Mouse (Mus musculus) G1E-ER4 (cell line): ENCODE results near the gene Cep128. TPM values are rescaled to one million over a fixed set of nuclear protein-coding genes. Genes with fewer than 3 reads are reported as not detected.

Source experiments
- GATA1 ChIP-seq: IDR thresholded peaks from one replicate; pipeline ENCODE4 v1.8.0; 2012; ENCODE audit warnings: low read length, inconsistent platforms
- polyA plus RNA-seq: library from polyadenylated mRNA; stranded (reverse); fragments of >175 nt; gene quantifications from 2 replicates; pipeline ENCODE4 v1.2.3, GENCODE M21; 2012

The Cep128 gene
- polyA plus RNA-seq, 1 experiment = 5.6 TPM

DNA sequence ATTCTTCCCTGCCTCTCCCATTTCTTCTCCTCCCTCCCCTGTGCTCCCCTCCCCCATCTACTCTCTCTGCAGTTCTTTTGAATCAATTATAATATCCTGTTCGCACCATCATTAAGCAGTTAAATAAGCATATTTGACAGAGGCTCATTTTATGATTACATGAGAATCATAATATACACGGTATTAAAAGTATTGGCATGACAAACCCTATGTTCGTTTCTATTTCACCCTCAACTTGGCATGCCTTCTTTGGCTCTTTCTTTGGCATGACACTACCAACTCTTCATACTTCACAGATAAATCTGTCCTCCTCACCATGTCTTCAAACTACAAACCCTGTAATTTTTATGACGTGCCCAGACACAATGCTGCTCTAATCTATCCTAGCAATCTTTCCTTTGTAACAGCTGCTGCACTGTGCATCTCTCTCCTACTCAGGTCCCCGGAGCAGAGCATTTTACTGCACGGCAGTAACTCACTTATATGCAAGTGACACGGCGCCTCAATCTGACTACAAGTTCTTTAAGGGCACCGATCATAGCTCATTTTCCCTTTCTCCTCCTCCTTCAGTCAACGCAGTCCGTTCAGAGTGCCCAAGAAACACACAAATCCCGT is 324.4 kb downstream of the Cep128 start:
- TF ChIP-seq GATA1 = no peak

GRCm38 (mm10) chr12:91056885-91057284 is 327.3 kb downstream of the Cep128 start:
- TF ChIP-seq GATA1 = no peak

- TF ChIP-seq GATA1 = no peak
These were observed 331.9 kb downstream of the Cep128 start for GRCm38 (mm10) chr12:91052301-91052700.

DNA sequence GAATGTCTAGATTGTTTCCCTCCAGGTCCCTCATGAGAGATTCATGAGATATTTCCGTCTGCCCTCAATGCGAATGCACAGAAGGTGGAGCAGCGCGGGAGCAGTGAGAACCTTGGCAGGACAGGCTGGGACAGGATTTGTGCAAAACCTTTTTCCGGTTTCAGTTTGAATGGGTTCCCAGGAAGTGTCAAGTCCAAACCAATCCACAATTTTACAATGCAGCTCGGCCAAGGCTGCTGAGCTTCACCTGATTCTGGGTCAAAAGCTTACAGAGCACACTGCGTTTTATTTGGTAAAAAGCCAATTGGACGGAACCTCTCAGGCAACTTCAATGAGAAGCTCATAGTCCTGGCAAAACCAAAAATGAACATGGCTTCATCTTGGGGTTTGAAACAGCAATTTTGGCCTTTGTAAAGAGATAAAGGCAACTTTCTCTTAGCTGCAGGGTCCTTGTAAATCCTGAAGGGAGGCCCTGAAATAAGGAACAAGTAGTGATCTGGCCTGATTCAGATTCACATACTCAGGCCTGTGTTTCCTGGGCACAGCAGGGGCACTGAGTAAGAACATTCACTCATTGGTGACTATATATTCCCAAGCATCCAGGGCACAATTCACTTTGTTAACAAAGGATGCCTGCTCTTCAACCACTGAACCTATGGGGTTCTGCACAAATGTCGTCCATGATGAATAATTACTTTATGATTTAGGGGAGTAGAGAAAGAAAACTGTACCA is 333.4 kb downstream of the Cep128 start:
- TF ChIP-seq GATA1 = no peak

GRCm38 (mm10) chr12:91041363-91041762 is 342.8 kb downstream of the Cep128 start:
- TF ChIP-seq GATA1 = no peak

GRCm38 (mm10) chr12:91040267-91040905 is 343.8 kb downstream of the Cep128 start:
- TF ChIP-seq GATA1 = no peak

- no peak for TF ChIP-seq GATA1
These were observed 355.1 kb downstream of the Cep128 start for GRCm38 (mm10) chr12:91029116-91029515.

DNA sequence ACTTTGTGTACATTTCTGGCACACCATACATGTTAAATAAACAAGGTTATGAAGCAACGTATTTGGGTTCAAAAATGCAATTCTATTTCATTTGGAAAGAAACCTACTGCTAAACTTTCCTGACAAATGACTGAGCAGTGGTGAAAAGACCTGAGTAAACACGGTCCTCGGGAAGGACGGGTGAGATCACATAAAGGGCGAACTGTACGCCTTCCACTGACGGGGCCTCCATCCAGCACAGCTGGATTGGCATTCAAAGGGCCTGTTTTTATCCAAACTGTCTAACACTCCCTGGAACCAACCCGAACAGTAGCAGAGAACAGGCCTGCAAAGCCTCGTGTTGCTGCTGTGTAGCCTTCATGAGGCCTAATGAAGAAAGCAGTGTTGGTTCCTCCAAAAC is 356.5 kb downstream of the Cep128 start:
- TF ChIP-seq GATA1 = no peak

GRCm38 (mm10) chr12:91027100-91027499 is 357.1 kb downstream of the Cep128 start:
- no peak for TF ChIP-seq GATA1

DNA sequence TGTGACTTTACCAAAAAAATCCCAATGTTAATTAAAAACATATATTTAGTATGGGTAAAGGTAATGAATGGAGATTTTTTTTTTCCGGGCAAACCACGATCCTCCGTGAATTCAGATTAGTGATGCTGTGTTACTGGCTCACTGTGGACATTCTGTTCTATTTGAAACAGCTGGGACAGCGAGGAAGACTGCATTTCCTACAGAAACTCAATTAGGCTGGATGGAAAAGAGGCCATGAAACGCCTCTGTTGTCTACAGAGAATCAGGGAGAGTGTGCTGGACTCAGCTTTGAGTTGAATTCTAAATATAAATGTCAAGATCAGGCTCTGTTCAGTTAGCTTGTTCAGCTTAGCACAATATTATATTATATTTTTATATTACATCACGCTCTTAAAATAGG is 369.1 kb downstream of the Cep128 start:
- TF ChIP-seq GATA1 = no peak

GRCm38 (mm10) chr12:91013043-91013442 is 371.2 kb downstream of the Cep128 start:
- TF ChIP-seq GATA1 = no peak

GRCm38 (mm10) chr12:91012184-91012583 is 372.0 kb downstream of the Cep128 start:
- no peak for TF ChIP-seq GATA1

GRCm38 (mm10) chr12:91008736-91009135 is 375.5 kb downstream of the Cep128 start:
- TF ChIP-seq GATA1 = no peak

DNA sequence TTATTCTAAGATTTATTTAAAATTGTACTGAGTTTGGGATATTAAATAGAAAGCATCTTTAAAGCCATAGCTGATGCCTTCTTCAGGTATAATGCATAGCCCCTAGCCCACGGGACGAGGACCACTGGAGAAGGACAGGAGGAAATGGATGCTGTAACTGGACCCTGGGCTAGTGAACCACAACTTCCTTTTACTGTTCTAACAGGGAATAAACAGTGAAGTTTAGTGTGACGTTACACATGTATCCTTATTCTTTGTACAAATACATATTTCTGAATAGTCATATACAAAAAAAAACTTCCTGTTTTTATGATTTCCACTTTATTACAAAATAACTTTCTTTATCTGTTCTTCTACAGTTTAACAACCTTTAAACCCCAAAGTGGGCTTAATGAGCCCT is 376.0 kb downstream of the Cep128 start:
- TF ChIP-seq GATA1 = no peak

GRCm38 (mm10) chr12:90997539-90997938 is 386.7 kb downstream of the Cep128 start:
- no peak for TF ChIP-seq GATA1

- no peak for TF ChIP-seq GATA1
These were observed 390.9 kb downstream of the Cep128 start for GRCm38 (mm10) chr12:90993331-90993730.

DNA sequence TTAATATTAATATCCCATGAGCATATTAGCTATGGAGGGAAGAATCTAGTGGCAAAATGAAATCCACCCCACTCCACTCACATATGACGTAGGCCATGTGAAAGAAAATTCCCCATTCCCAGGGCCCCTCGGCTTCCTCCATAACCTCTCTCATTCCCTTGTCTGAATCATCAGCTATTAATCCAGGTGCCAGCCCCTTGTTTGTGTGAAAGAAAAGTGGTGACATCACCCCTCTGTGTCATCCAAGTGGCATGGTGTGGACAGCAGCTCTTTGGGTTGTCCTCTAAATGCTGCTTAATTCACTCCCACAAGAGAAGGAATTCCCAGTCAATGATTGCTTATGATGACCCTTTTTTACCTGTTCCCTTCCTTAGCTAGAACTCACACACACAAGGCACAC is 396.4 kb downstream of the Cep128 start:
- no peak for TF ChIP-seq GATA1
